Mouse (Mus musculus) spleen, postnatal 14 days (tissue): ENCODE data around the gene Mrps12.
"Not testable (repeated sequence)": the region's sequence is repeated elsewhere in the genome, so short reads cannot be mapped to it uniquely, and the experiment has no call there.

Source experiments
- DNase-seq, 2 experiments: peaks; one replicate each; pipeline ENCODE4 v3.0.0; 2021 to 2022; ENCODE audit warnings: low spot score in 2 of 2

Mrps12 gene

DNA sequence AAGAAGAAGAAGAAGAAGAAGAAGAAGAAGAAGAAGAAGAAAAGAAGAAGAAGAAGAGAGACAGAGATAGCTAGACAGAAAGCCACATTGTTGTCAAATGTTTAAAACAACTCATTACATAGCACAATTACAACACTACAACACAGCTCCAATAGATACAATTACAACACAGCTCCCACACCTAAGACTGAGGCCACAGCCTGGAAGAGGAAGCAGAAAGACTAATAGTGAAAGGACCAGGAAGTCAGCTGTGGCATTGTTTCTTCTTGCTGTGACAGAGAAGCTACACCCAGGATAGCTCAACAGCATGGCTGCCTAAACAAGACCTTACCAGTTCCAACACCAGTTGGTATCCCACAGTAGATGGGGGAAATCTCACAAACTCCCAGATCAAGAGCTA, 32.2 kb downstream of the Mrps12 start:
- DNase-seq = no peak

DNA sequence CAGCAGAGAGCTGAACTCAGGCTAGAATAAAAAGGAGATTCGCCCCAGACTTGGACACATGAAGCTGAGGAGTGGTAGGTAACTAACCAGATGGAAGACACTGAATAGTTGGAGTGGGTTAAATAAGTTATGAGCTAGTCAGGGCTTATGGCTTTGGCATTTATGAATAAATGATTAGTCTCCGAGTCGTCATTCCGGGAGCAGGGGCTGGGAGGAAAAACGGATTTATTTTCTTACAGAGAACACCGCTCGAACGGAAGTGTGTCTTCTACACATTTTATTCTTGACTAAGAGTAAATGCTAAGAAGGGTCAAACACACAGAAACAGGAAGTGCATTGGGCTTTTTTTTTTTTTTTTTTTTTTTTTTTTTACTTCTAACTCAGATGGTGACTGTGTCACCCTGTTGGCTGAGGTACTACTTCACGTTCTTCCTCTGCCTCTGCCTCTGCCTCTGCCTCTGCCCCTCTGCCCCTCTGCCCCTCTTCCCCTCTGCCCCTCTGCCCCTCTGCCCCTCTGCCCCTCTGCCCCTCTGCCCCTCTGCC, 38.9 kb downstream of the Mrps12 start:
- no peak for DNase-seq

- not testable (repeated sequence) for DNase-seq
Observed at GRCm38 (mm10) chr7:28701306-28701705, 40.3 kb downstream of the Mrps12 start.

- no peak for DNase-seq
Observed at GRCm38 (mm10) chr7:28700269-28700668, 41.4 kb downstream of the Mrps12 start.

- DNase-seq = no peak
Observed at GRCm38 (mm10) chr7:28697277-28697676, 44.3 kb downstream of the Mrps12 start.

- no peak for DNase-seq
Observed at GRCm38 (mm10) chr7:28694966-28695511, 46.6 kb downstream of the Mrps12 start.

GRCm38 (mm10) chr7:28694423-28694822, 47.2 kb downstream of the Mrps12 start:
- no peak for DNase-seq

- DNase-seq = peak; percentile 43 to 51
Observed at GRCm38 (mm10) chr7:28693321-28693966, 48.2 kb downstream of the Mrps12 start.

GRCm38 (mm10) chr7:28692545-28693320, 48.9 kb downstream of the Mrps12 start, which contains the start of gene Fbxo27:
TSS of gene Fbxo27 (plus strand) at chr7:28692849.
- no peak for DNase-seq

- no peak for DNase-seq
Observed at GRCm38 (mm10) chr7:28691075-28691474, 50.5 kb downstream of the Mrps12 start.
